Mouse (Mus musculus): ENCODE data around the gene Shisa8. TPM values are rescaled to one million over a fixed set of nuclear protein-coding genes. Genes with fewer than 3 reads are reported as not detected.
A peak's percentile ranks its signal among the peaks of the same experiment; 100 is the strongest.
"Not testable (repeated sequence)": the region's sequence is repeated elsewhere in the genome, so short reads cannot be mapped to it uniquely, and the experiment has no call there.

The Shisa8 gene
- polyA plus RNA-seq (2015; fragmentation: Nextera tagmentation; extraction: Ambion mirVana), result 0.93 and 1.8 TPM in 2 replicates

- WGBS, result 4% methylated on average over 11 of the region's 34 CpGs
- no peaks in the 10 kb centered on the region for H3K9me3 ChIP-seq
- H3K9ac ChIP-seq, result peak within 1 kb of the TSS; percentile 66
- no peak within 1 kb of the TSS for H3K27ac ChIP-seq
- no peak for ATAC-seq (ENCODE audit: low FRiP score)
- H3K4me1 ChIP-seq (replicated peaks), result peaks cover 48% of the 10 kb centered on the region
- H3K4me2 ChIP-seq, result peak within 1 kb of the TSS; percentile 70
- H3K4me3 ChIP-seq, result peak within 1 kb of the TSS; percentile 48
- peaks cover 94% of the 10 kb centered on the region for H3K27me3 ChIP-seq
- no peaks in the 10 kb centered on the region for H3K36me3 ChIP-seq
Measured at GRCm38 (mm10) chr15:82212752-82213063, at the start of gene Shisa8. Gene Shisa8, minus strand, starts transcription at chr15:82212815.

GRCm38 (mm10) chr15:82259510-82259909, 46.9 kb upstream of the Shisa8 start:
- ATAC-seq (ENCODE audit: low FRiP score), result no peak
- H3K4me3 ChIP-seq, result no peak overlapping the region
- peaks cover 3% of the 10 kb centered on the region; the same call in 1 of the 2 replicates for H3K27me3 ChIP-seq
- H3K9me3 ChIP-seq, result no peaks in the 10 kb centered on the region
- 12% methylated on average over 16 of the region's 16 CpGs for WGBS
- H3K27ac ChIP-seq, result no peak overlapping the region
- H3K9ac ChIP-seq, result no peak overlapping the region
- H3K4me1 ChIP-seq (replicated peaks), result peaks cover 35% of the 10 kb centered on the region
- no peak overlapping the region for H3K4me2 ChIP-seq
- H3K36me3 ChIP-seq, result no peaks in the 10 kb centered on the region

DNA sequence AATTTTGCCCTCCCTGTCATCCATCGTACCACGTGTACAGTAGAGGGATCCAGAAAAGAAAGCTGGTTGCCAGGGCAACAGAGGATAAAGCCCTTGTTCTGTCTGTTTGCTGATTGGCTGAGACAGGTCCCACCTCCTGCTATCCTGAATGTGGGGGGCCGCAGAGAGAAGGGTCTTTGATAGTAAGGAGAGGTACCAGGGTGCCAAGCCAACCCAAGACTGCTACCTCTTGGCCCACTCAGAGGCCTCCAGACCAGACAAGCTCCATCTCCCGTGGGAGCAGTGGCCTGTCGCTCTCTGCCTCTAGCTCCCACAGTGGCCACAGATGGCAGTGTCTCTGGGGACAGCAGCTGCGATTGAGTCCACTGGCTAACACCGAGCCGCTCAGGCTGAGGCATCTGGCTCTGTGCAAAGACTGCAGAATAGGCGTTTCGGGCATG, 43.3 kb upstream of the Shisa8 start:
- peak overlapping the region; percentile 55 for H3K4me2 ChIP-seq
- WGBS, result 10% methylated on average over 10 of the region's 10 CpGs
- peak overlapping the region; percentile 87 for H3K27ac ChIP-seq
- H3K27me3 ChIP-seq, result peaks cover 3% of the 10 kb centered on the region; the same call in 1 of the 2 replicates
- no peaks in the 10 kb centered on the region for H3K36me3 ChIP-seq
- peaks cover 34% of the 10 kb centered on the region for H3K4me1 ChIP-seq (replicated peaks)
- no peaks in the 10 kb centered on the region for H3K9me3 ChIP-seq
- H3K4me3 ChIP-seq, result peak overlapping the region; percentile 47
- peak overlapping the region; percentile 70 for H3K9ac ChIP-seq
- peak; percentile 93 for ATAC-seq (ENCODE audit: low FRiP score)

GRCm38 (mm10) chr15:82255248-82255647, 42.6 kb upstream of the Shisa8 start:
- H3K27ac ChIP-seq, result peak overlapping the region; percentile 87
- peak overlapping the region; percentile 55 for H3K4me2 ChIP-seq
- peaks cover 34% of the 10 kb centered on the region for H3K4me1 ChIP-seq (replicated peaks)
- H3K9ac ChIP-seq, result no peak overlapping the region
- 46% methylated on average over 4 of the region's 4 CpGs for WGBS
- H3K4me3 ChIP-seq, result no peak overlapping the region
- H3K27me3 ChIP-seq, result peaks cover 3% of the 10 kb centered on the region; the same call in 1 of the 2 replicates
- H3K9me3 ChIP-seq, result no peaks in the 10 kb centered on the region
- no peaks in the 10 kb centered on the region for H3K36me3 ChIP-seq
- no peak; the same call in 1 of the 2 replicates for ATAC-seq (ENCODE audit: low FRiP score)

GRCm38 (mm10) chr15:82252097-82252496, 39.5 kb upstream of the Shisa8 start, which contains the start of gene 1500009C09Rik:
Gene 1500009C09Rik, plus strand, starts transcription at chr15:82252397.
- H3K27me3 ChIP-seq, result no peaks in the 10 kb centered on the region
- WGBS, result 91% methylated on average over 6 of the region's 6 CpGs
- H3K9me3 ChIP-seq, result no peaks in the 10 kb centered on the region
- H3K9ac ChIP-seq, result no peak within 1 kb of the TSS
- no peak for ATAC-seq (ENCODE audit: low FRiP score)
- no peak within 1 kb of the TSS for H3K4me2 ChIP-seq
- H3K36me3 ChIP-seq, result no peaks in the 10 kb centered on the region
- no peak within 1 kb of the TSS for H3K27ac ChIP-seq
- H3K4me3 ChIP-seq, result no peak within 1 kb of the TSS
- H3K4me1 ChIP-seq (replicated peaks), result peaks cover 25% of the 10 kb centered on the region

GRCm38 (mm10) chr15:82251579-82251978, 39.0 kb upstream of the Shisa8 start:
- Histone ChIP-seq H3K4me2 (no peak overlapping the region), H3K9me3 (no peaks in the 10 kb centered on the region), H3K27ac (no peak overlapping the region), H3K36me3 (no peaks in the 10 kb centered on the region), H3K4me1 (replicated peaks) (peaks cover 20% of the 10 kb centered on the region), H3K4me3 (no peak overlapping the region), H3K9ac (no peak overlapping the region), H3K27me3 (no peaks in the 10 kb centered on the region)
- WGBS, result 99% methylated on average over 3 of the region's 3 CpGs
- no peak for ATAC-seq (ENCODE audit: low FRiP score)

- peaks cover 13% of the 10 kb centered on the region for H3K4me1 ChIP-seq (replicated peaks)
- H3K4me2 ChIP-seq, result no peak overlapping the region
- no peak overlapping the region for H3K9ac ChIP-seq
- no peak overlapping the region for H3K27ac ChIP-seq
- H3K9me3 ChIP-seq, result no peaks in the 10 kb centered on the region
- no peaks in the 10 kb centered on the region for H3K27me3 ChIP-seq
- H3K36me3 ChIP-seq, result no peaks in the 10 kb centered on the region
- 84% methylated on average over 3 of the region's 3 CpGs for WGBS
- no peak for ATAC-seq (ENCODE audit: low FRiP score)
- H3K4me3 ChIP-seq, result no peak overlapping the region
Measured at GRCm38 (mm10) chr15:82247131-82247776, 34.6 kb upstream of the Shisa8 start.

GRCm38 (mm10) chr15:82244805-82245161, 32.2 kb upstream of the Shisa8 start:
- ATAC-seq (ENCODE audit: low FRiP score), result 0 out of 2 replicates have a peak, but pooled peaks have one; percentile 25
- WGBS, result 23% methylated on average over 9 of the region's 9 CpGs

DNA sequence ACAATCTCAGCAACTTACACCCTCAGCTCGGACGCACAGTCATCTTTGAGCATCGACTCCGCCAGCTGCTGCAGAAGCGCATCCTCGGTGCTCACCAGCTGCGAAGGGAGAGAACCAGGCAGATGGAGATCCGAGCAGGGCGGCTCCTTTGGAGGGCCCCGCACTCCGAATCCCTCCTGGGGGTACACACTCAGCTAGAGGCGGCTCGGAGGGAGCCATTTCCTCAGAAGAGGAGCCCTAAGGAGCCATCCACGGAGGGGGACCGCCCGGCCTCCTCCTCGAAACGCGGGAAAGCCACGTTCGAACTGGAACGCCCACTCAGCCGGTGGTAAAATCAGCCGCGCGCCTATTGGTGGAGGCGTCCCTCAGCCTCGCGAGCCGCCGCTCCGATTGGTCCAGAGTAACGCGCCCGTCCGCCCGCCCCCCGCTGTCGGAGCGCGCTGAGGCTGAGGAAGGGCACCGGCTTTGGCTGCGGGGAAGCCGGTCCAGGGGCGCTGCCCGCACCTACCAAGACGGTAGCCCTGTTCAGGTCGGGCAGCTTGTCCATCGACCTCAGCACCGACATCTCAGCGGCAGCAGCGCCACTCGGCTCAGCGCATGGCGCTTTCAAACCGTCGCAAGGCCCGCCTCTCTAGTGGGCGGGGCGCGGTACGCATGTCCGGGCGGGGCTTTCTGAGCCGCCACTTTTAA, 31.6 kb upstream of the Shisa8 start, which contains the start of gene Cenpm:
Cenpm (minus strand) TSS at position 634 of the 690 bp plus-strand sequence.
- WGBS, result under 1% methylated on average over 65 of the region's 65 CpGs
- peak within 1 kb of the TSS; percentile 76 for H3K27ac ChIP-seq
- peak within 1 kb of the TSS; percentile 74 for H3K4me3 ChIP-seq
- H3K4me1 ChIP-seq (replicated peaks), result peaks cover 13% of the 10 kb centered on the region
- H3K9me3 ChIP-seq, result no peaks in the 10 kb centered on the region
- H3K36me3 ChIP-seq, result no peaks in the 10 kb centered on the region
- no peaks in the 10 kb centered on the region for H3K27me3 ChIP-seq
- ATAC-seq (ENCODE audit: low FRiP score), result peak; percentile 98
- H3K4me2 ChIP-seq, result peak within 1 kb of the TSS; percentile 92
- peak within 1 kb of the TSS; percentile 73 for H3K9ac ChIP-seq

More at GRCm38 (mm10) chr15:82244805-82245161, 32.2 kb upstream of the Shisa8 start:
- Histone ChIP-seq H3K9ac (peak overlapping the region; percentile 63; the same call in 1 of the 2 replicates), H3K4me2 (peak overlapping the region; percentile 92), H3K27ac (peak overlapping the region; percentile 76; the same call in 1 of the 2 replicates), H3K4me3 (peak overlapping the region; percentile 74), H3K4me1 (replicated peaks) (peaks cover 13% of the 10 kb centered on the region)
- H3K36me3 ChIP-seq, H3K9me3 ChIP-seq, H3K27me3 ChIP-seq: not testable (repeated sequence)

GRCm38 (mm10) chr15:82243742-82244114, 31.1 kb upstream of the Shisa8 start:
- Histone ChIP-seq H3K9me3 (no peaks in the 10 kb centered on the region), H3K36me3 (no peaks in the 10 kb centered on the region), H3K27ac (0 out of 2 replicates have a peak overlapping the region, but pooled peaks have one; percentile 3), H3K4me2 (peak overlapping the region; percentile 92), H3K27me3 (no peaks in the 10 kb centered on the region), H3K9ac (peak overlapping the region; percentile 73), H3K4me1 (replicated peaks) (peaks cover 13% of the 10 kb centered on the region), H3K4me3 (peak overlapping the region; percentile 74)
- no peak for ATAC-seq (ENCODE audit: low FRiP score)
- 8% methylated on average over 12 of the region's 12 CpGs for WGBS

GRCm38 (mm10) chr15:82243311-82243710, 30.7 kb upstream of the Shisa8 start:
- WGBS, result 77% methylated on average over 3 of the region's 3 CpGs
- no peak overlapping the region for H3K27ac ChIP-seq
- peaks cover 13% of the 10 kb centered on the region for H3K4me1 ChIP-seq (replicated peaks)
- H3K4me3 ChIP-seq, result peak overlapping the region; percentile 74
- H3K9ac ChIP-seq, result peak overlapping the region; percentile 73
- no peaks in the 10 kb centered on the region for H3K9me3 ChIP-seq
- peak overlapping the region; percentile 92 for H3K4me2 ChIP-seq
- ATAC-seq (ENCODE audit: low FRiP score), result no peak
- H3K36me3 ChIP-seq, result no peaks in the 10 kb centered on the region
- no peaks in the 10 kb centered on the region for H3K27me3 ChIP-seq

DNA sequence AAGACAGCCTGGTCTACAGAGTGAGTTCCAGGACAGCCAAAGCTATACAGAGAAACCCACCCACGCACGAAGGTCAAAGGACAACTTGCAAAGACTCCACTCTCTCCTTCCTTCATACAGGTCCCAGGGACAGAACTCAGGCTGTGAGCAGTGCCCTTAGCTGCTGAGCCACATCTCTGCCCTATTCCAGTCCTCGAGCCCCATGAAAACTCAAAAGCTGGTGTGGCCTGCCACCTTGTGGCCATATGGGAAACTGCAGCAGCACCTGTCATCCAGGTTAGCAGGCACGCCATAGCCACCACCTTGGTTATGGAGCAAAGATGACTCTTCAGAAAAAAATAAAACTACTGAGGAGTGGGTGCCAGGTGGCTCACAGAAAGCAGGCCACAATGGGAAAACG, 23.9 kb upstream of the Shisa8 start:
- Histone ChIP-seq H3K4me3 (no peak overlapping the region), H3K9me3 (no peaks in the 10 kb centered on the region), H3K36me3 (no peaks in the 10 kb centered on the region), H3K9ac (no peak overlapping the region), H3K27ac (no peak overlapping the region), H3K27me3 (no peaks in the 10 kb centered on the region), H3K4me2 (no peak overlapping the region), H3K4me1 (replicated peaks) (peaks cover 10% of the 10 kb centered on the region)
- peak; percentile 78 for ATAC-seq (ENCODE audit: low FRiP score)
- WGBS, result 23% methylated on average over 5 of the region's 5 CpGs

Measured in hindbrain, embryonic 13.5 days (tissue).